Mouse (Mus musculus) cerebellum, postnatal 14 days (tissue): ENCODE measurements around the gene Wdr1.

ENCODE experiments used
- DNase-seq, 2 experiments: peaks; one replicate each; pipeline ENCODE4 v3.0.0; 2021; ENCODE audit warnings: mixed read lengths in 2 of 2

Wdr1 gene

DNA sequence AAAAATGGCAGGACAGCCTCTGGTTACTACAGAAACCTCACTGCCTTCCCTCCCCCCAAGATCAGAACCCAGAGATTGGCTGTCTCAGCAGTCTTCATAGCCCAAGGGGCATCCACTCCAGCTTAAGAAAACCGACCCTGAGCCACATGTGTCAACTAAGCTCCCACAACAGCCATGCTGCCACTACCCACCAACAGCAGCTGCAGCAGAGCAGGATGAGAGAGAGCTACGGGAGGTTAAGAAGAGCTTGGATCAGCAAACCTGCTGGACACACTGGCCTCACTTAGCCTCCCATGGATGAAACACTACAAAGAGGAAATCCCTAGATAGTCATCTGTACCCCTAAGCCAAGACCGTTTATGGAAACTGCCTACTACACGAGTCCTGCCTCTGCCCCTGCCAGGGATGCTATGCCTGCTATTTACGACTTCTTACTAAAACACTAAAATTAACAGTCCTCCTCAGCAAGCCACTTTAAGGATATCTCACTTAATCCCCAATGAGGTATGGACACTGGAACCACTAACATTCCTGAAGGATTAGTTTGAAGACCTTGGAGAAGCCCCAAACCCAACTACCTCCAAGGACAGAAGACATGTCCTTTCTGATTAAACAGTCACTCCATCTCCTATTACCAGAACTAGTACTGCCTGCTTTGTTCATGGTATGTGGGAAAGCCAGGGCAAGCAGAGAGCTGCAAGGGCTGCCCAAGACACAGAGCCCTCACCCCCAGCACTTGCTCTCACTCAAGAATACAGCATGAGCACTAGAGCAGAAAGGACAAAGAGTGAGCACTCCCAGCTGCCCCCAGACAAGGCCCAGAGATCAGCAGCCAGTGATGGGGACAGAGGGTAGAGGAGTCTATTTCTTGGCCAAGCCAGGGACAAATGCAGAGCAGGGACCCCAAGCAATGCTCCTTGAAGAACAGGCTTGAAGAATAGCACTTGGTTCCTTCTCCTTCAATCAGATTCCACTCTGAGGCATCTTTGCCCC is 18.3 kb downstream of the Wdr1 start:
- no peak for DNase-seq

DNA sequence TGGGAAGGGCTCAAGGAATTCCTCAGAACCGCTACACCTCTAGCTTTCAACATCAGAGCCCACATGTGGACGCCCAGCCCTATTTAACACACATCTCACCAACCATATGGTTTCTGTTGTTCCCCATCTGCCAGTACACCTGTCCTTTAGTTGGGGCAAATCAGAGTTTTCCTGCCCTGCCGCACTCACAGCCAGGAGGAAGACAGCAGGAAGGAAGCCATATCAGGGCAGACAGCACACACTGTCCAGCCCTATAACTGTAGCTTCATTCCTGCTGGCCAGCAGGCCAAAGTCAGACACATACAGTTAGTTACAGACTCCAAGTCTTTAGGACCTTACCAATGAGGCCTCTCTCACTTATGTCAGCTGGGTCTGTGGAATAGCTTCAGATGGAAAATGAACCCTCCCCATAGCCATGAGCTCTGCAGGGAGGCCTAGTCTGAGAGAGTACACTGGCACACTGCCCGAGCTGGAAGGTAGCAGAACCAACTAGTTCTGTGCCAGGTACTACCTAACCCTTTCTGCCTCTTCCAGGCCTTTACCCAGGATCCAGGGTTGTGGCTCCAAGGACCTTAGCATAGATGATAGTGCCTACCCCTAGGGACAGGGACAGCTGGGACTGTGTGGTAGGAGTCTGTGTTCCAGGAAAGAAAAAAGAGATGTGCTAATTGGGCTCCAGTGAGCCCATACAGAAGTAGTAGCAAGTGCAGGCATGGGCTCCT is 19.4 kb downstream of the Wdr1 start:
- DNase-seq = peak; percentile 73 to 79

DNA sequence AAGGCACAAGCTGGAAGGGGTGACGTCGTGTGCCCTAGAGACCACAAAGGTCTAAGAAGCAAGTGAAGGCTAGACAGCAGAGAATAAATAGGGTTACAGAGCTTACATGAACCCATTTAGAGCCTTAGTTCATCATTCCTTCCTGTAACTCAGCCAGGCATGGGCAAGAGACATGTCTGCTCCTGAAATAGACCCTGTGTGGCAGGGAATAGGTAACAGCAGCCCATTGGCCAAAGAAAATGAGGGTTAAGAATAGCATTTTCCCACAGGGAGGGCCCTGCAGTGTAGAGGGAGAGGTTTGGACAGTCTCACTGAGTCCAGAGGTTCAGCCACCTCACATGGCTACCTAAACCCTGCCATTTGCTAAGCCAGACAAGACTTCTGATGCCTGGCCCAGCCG is 21.3 kb downstream of the Wdr1 start:
- no peak for DNase-seq

DNA sequence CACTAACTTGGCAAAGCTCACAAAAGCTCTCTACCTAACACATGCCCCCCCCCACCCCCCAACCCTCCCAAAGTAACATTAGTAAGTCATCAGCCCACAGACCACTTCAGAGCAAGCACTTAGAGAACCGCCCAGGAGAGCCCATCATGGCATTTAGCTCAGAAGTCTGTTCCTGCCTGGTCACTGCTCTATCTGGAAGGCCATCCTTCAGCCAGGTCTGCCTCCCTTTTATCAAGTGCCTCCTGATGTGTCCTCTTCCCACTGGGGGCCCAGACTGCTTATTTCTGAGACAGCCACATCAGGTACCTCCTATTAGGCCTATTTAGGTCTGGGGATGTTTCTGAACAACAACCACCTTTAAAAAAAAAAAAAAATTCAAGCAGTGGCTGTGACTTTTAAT is 22.1 kb downstream of the Wdr1 start:
- DNase-seq = no peak

DNA sequence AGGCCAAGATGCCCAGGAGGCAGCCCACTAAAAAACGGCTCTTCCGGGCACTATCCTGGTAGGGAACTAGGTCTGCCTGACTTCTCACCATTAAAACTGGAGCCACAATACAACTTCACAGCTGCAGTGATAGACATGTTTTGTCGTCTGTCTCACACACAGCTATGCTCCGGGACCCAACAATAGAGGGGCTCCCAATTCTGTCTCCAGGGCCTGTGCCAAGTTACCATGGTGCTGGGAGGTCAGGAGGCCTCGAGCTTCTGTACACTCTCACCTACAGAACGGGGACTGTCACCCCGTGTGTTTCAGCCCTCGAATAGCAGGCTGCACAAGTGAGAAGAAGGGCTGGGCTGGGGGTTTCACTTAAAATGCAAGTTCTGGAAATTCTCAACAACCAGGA is 24.5 kb downstream of the Wdr1 start:
- DNase-seq = no peak

DNA sequence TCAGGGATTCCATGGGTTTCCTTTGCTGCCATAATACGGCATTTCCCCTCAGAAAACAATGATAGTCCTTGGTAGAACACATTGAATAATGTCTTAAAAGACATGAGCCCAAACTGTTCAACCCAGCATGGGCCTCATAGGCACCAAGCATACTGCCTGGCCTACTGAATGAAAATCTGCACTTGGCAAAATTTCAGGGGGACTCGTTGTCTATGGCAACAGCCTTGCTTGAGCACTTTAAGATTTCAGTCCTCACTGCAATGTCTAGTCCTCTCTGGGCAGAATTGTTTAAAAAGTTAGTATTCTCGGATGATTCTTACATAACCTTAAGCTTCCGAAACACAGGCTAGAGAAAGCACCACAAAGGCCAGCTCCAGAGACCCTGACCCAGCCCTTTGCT is 25.2 kb downstream of the Wdr1 start:
- no peak for DNase-seq

GRCm38 (mm10) chr5:38536822-38537221 is 26.2 kb downstream of the Wdr1 start:
- no peak for DNase-seq

DNA sequence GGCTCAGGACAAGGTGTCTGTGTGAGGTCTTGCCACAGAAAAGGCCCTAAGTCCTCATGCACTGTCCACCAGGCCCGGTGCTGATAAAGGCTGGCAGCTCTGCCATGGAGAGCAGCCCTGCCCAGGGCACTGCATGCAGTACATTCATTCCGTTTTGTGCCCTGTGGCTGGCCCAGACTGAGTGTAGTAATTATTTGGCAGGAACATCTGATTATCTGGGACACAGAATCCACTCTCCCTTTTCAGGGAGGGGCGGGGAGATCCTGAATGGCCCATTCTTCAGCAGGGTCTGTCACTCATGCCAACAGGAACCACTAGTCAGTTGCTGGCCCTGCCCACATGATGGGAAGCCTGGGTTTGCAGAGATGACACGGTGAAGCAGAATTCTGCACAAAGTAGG is 30.9 kb downstream of the Wdr1 start:
- peak; percentile 68 to 70 for DNase-seq

GRCm38 (mm10) chr5:38529724-38530428 is 33.1 kb downstream of the Wdr1 start:
- DNase-seq = peak; percentile 47 to 51

GRCm38 (mm10) chr5:38522977-38523376 is 40.0 kb downstream of the Wdr1 start:
- no peak for DNase-seq

DNA sequence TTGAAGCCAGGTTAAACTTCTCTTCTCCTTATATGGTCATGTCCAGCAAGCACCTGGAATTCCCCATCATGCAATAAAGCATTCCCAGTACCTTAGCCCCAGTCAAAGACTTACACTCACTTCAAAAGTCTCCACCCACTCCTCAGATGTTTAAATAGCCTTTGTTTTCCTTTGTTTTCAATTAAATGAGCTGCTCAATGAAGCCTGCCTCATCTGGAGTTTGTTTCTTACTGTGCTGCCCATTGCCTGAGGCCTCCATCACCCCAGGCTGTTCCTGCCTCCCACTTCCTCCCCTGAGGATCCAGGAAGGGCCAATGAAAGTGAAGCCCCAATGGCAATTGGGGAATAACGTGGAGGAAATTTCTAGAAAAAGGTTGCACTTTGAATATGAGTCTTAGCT is 42.2 kb downstream of the Wdr1 start:
- DNase-seq = no peak

DNA sequence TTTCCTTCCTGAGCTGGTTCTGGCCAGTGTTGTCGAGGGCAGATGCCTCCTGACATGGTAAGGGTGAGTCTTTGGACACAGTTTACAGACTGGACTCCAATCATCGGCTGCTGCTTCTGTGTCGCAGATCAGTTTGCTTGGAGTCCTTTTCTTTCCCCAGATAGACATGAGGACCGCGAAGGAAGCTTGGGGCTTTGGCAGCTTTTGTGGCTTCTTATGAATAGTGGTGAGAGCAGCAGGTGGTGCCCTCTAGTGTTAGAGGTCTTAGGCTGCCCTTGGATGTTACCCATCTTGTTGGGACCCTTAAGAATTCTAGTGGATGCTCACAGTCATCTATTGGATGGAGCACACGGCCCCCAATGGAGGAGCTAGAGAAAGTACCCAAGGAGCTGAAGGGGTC is 46.8 kb downstream of the Wdr1 start:
- DNase-seq = peak; percentile 48 to 61

DNA sequence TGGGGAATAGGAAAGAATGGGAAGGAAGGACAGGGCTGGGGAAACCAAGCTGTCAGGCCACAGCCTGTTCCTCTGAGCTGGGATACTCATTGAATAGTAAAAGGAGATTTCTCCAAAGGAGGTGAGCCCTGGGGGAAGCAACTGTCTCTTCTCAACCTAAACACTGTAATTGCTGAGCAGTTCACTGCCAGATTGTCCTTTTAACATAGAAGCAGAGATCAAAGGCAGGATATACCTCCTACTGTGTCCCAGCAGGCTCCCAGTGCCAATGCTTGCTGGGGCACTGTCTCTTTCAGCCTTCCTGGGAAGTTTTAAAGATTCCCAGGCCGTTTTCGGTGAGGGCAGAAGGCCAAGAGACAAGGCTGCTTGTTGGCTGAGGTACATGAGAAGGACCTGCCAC is 50.0 kb downstream of the Wdr1 start:
- no peak for DNase-seq

DNA sequence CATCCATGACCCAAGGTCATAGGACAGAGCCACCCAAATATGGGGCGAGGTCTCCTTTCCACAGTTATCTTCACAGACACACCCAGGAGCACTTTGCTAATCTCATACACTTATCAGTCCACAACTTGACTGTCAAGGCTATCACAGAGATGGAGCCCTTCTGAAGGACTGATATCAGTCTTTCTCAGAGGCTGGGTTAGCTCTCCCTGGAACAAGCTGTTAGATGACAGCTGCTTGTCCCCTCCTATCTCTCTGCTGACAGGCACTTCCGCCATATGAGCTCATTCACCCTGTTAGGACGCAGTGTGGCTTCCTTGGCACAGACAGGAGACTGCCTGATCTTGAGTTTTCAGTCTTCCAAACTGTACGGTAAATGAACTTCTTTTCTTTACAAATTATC is 53.5 kb downstream of the Wdr1 start:
- no peak for DNase-seq

DNA sequence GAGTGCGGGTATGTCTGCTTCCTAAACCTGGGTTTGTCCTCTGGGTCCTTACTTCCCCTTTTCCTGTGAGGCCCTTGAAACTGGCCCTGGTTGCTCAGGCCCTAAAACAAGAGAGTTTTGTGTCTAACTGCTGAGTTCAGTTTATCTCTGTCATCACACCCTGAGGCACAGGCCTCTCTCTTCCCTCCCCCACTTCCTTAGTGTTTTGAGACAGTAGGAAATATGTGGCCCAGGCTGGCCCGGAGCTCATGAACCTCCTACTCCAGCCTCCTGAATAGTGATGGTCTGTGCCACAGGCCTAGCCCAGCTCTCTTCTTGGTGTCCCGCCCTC is 57.6 kb downstream of the Wdr1 start:
- no peak for DNase-seq

DNA sequence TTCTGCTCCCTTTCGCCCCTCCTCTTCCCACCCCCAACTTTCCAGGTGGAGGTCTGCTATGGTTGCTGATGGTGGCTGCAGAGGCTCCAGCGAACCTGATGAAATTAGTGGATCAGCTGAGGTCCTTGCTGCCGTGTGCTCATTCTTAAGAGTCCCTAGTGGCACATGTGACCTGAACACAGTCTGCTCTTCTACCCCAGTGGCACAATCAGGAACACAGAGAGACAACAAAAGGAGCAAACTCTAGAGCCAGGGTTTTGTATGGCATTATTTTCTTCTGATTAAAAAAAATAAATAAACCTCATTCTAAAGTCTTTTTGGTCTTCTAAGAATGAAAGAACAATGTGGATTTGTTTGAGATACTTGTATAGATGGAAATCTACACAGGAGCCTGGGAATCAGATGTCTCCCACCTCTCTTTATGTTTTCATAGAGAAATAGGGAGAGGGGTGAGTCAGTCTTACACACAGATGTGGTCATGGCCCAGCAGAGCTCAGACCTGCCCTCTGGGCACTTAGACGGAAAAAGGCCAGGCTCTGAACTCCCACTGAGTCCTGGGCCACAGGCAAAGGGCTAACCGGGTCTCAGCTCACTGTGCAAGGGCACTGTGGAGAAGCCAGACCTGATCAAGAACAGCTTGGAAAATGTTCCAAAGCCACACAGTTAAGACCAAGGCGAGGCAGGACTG is 58.1 kb downstream of the Wdr1 start:
- no peak for DNase-seq

DNA sequence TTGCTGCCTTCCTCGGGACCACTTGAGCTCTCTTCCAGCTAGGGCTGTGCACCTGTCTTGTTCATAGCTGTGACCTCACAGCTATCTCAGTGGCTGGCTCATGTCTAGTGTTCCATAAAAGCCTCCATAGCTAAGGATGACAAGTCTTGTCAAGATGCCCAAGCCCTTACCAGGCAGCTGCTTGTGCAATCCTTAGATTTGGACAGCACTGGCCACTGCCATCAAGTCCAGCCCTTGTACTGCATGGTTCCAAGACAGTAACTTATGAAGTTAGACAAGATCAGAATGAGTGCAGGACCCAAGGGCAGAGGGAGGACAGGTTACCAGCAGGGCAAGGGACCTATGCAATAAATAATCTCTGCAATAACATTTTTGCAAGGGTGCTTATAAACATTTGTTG is 58.9 kb downstream of the Wdr1 start:
- no peak for DNase-seq

DNA sequence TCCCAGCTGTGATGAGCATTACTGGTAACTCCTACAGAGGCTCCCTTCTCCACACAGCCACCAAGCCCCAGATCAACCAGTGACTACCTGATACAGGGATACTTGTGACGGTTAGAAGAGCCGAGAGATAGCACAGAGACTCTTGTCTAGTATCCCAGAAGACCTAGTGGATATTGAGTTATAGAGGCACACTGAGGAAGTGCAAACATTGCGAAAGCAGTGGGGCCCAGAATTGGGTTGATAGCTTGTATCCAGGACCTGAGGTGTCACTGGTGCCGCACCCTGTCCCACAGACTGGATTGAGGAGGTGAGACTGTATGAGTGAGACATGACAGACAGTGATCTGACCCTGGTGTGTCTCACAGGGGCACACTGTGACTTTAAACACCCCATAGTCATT is 60.0 kb downstream of the Wdr1 start, which contains the start of gene Slc2a9:
TSS of gene Slc2a9 (minus strand) at position 152 of the 400 bp plus-strand sequence.
- DNase-seq = no peak

DNA sequence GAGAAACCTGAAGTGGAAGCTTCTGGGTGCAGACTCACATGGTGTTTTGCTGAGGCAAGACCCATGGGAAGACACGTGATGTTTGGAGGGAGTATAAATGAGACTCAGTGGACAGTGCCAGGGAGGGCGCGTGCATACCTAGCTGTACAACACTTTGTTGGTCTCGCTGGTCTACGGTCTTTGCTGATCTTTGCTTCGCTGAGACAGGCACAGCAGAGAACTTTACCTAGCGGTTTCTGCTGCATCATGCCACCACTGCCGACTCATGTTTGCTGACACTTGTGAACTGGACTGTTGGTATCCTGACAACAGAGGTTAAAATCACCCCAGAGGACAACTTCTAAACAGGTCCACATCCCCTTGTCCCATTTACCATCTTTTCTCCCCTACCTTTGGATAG is 63.0 kb downstream of the Wdr1 start:
- DNase-seq = no peak

DNA sequence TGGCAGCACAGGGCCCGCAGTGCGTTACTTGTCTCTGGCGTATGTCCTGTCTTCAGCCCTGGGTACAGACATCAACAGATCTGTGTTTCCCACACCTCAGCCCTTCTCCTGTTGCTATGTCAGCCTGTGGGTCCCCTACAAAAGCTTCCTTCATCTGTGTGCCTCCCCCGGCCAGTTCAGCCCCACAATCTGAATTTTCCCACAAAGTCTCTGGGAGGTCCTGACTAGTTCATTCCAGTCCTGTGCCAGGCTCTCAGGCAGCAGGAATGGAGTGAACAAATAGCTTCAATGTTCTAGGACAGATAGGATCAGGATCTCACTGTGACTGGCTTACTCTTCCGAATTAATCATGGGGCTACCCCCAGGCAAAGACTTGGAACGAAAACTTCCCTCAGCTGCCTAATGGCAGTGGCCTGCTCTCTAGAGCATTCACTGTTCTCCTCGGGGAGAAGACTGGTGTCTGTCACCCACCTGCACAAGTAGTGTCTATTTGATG is 63.7 kb downstream of the Wdr1 start:
- no peak for DNase-seq

- DNase-seq = no peak
Observed at GRCm38 (mm10) chr5:38498479-38498878, 64.5 kb downstream of the Wdr1 start.

- no peak for DNase-seq
Observed at GRCm38 (mm10) chr5:38496491-38497057, 66.4 kb downstream of the Wdr1 start.
